Mouse (Mus musculus): ENCODE data around the gene Nol9. TPM values are rescaled to one million over a fixed set of nuclear protein-coding genes. Genes with fewer than 3 reads are reported as not detected.
A peak's percentile ranks its signal among the peaks of the same experiment; 100 is the strongest.

Gene Nol9
- 16.7 and 18.2 TPM in 2 replicates for polyA plus RNA-seq (2012; rRNA removed)

- under 1% methylated on average over 86 of the region's 86 CpGs for WGBS
- Histone ChIP-seq H3K4me3 (replicated peaks; ENCODE audit: extremely low read depth, low read depth, low read length) (peak within 1 kb of the TSS; percentile 83), H3K4me1 (ENCODE audit: control insufficient read depth, insufficient read depth, low read length) (peaks cover 7% of the 10 kb centered on the region)
- TF ChIP-seq CTCF (IDR thresholded peaks at IDR 0.05; ENCODE audit: insufficient read depth, low read length): peak; percentile 59
- peak; percentile 74; the same call in 1 of the 2 replicates for TF ChIP-seq POLR2A (IDR thresholded peaks at IDR 0.05; ENCODE audit: borderline replicate concordance, extremely low read depth, low read depth, low read length)
- DNase-seq: peak; percentile 94
Measured at GRCm38 (mm10) chr4:152038985-152039830, at the start of gene Nol9. Nol9 (plus strand) TSS chr4:152039321.

GRCm38 (mm10) chr4:151992091-151992490, 47.0 kb upstream of the Nol9 start:
- TF ChIP-seq POLR2A (IDR thresholded peaks at IDR 0.05; ENCODE audit: borderline replicate concordance, extremely low read depth, low read depth, low read length) (no peak), CTCF (IDR thresholded peaks at IDR 0.05; ENCODE audit: insufficient read depth, low read length) (no peak)
- WGBS: 88% methylated on average over 9 of the region's 9 CpGs
- no peak overlapping the region for H3K4me3 ChIP-seq (replicated peaks; ENCODE audit: extremely low read depth, low read depth, low read length)
- DNase-seq: no peak
- peaks cover 12% of the 10 kb centered on the region for H3K4me1 ChIP-seq (ENCODE audit: control insufficient read depth, insufficient read depth, low read length)

- Histone ChIP-seq H3K4me1 (ENCODE audit: control insufficient read depth, insufficient read depth, low read length) (peaks cover 12% of the 10 kb centered on the region), H3K4me3 (replicated peaks; ENCODE audit: extremely low read depth, low read depth, low read length) (no peak overlapping the region)
- WGBS: 51% methylated on average over 6 of the region's 6 CpGs
- DNase-seq: no peak
- no peak for TF ChIP-seq CTCF (IDR thresholded peaks at IDR 0.05; ENCODE audit: insufficient read depth, low read length)
- TF ChIP-seq POLR2A (IDR thresholded peaks at IDR 0.05; ENCODE audit: borderline replicate concordance, extremely low read depth, low read depth, low read length): no peak
Measured at GRCm38 (mm10) chr4:151993035-151993434, 46.1 kb upstream of the Nol9 start.

DNA sequence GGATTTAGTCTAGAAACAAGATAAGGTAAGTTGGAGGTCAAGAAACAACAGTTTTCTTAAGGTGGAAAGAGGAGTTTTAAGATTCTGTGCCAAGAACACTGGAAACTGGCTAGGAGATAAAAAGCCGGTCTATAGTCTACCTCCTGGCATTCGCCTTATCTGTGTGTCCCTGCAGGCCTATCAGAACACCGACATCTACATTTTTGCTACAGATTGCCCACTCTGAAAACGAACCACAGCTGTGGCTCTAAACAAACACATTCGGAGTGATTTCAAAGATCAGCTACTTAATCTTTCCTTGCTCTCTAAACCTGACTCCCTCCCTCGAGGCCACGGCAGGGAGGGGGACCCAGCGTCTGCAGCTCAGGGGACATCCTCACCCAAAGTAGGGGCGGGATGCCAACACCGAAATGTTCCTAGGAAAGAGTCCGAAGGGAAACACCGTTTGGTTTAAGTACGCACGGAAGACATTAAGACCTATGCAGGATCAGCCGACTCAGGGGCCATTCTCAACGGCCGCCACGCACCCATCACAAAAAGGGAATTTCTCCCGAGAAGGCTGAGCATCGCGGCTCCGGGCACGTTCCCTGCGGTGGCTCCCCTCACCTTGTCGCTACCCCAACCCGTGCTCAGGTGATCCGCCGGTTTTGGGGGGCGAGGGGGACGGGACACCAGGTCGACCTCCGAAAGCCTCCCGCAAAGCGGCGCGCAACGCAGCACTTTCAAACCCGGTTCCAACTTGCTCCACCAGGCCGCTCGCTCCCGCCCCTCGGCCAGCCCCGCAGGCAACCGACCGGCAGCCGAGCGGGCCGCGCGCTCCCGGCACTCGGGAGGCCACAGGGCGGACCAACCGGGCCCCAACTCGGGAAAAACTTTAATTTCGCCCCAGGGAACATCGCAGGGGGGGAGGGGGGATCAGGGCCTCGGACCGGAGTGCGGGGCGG, 44.6 kb upstream of the Nol9 start:
- peak; percentile 47 for DNase-seq
- 5% methylated on average over 59 of the region's 61 CpGs for WGBS
- Histone ChIP-seq H3K4me3 (replicated peaks; ENCODE audit: extremely low read depth, low read depth, low read length) (peak overlapping the region; percentile 100), H3K4me1 (ENCODE audit: control insufficient read depth, insufficient read depth, low read length) (peaks cover 13% of the 10 kb centered on the region)
- no peak for TF ChIP-seq CTCF (IDR thresholded peaks at IDR 0.05; ENCODE audit: insufficient read depth, low read length)

DNA sequence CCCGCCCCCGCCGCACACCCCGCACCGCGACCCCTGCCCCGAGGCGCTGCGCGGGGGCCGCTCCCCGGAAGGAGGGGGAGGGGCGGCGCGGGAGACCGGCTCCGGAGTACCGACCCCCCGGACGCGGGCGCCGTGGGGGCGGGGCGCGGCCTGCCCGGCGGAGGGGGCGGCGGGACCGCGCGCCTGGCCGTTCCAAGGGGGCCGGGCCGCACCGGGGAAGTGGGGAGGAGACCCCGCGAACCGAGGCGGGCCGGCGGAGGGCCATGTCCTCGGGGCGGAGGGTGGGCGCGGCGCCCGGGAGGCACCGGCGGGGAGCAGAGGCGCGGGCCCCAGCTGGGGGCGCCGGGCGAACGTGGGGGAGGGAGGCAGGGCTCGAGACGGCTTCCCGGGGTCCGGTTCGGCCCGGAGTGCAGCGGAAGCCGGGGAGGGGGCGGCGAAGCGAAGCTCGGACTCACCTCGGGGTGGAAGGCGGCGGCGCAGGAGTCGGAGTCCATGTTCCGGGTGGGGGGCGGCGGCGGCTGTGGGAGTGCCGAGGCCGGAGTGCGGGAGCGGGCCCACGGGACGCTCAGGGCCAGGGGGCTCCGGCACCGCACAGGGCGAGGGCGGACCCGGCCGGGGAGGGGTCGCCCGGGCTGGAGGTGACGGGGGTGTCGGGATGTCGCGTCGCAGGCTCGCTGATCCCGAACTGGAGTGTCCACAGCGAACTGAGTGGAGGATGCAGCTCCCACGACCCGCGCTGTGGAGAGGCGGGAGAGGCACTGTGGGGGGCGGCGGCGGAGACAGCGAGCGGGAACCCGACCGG, 43.5 kb upstream of the Nol9 start:
- Histone ChIP-seq H3K4me3 (replicated peaks; ENCODE audit: extremely low read depth, low read depth, low read length) (peak overlapping the region; percentile 100), H3K4me1 (ENCODE audit: control insufficient read depth, insufficient read depth, low read length) (peaks cover 15% of the 10 kb centered on the region)
- under 1% methylated on average over 78 of the region's 111 CpGs for WGBS
- no peak for TF ChIP-seq CTCF (IDR thresholded peaks at IDR 0.05; ENCODE audit: insufficient read depth, low read length)
- TF ChIP-seq POLR2A (IDR thresholded peaks at IDR 0.05; ENCODE audit: borderline replicate concordance, extremely low read depth, low read depth, low read length): peak; percentile 25; the same call in 1 of the 2 replicates
- no peak for DNase-seq

GRCm38 (mm10) chr4:151996173-151996950, 42.8 kb upstream of the Nol9 start, which contains the start of gene Phf13:
Phf13 (minus strand) TSS chr4:151996258.
- DNase-seq: peak; percentile 98
- Histone ChIP-seq H3K4me1 (ENCODE audit: control insufficient read depth, insufficient read depth, low read length) (peaks cover 15% of the 10 kb centered on the region), H3K4me3 (replicated peaks; ENCODE audit: extremely low read depth, low read depth, low read length) (peak within 1 kb of the TSS; percentile 100)
- WGBS: under 1% methylated on average over 93 of the region's 94 CpGs
- peak; percentile 75 for TF ChIP-seq POLR2A (IDR thresholded peaks at IDR 0.05; ENCODE audit: borderline replicate concordance, extremely low read depth, low read depth, low read length)
- no peak for TF ChIP-seq CTCF (IDR thresholded peaks at IDR 0.05; ENCODE audit: insufficient read depth, low read length)

DNA sequence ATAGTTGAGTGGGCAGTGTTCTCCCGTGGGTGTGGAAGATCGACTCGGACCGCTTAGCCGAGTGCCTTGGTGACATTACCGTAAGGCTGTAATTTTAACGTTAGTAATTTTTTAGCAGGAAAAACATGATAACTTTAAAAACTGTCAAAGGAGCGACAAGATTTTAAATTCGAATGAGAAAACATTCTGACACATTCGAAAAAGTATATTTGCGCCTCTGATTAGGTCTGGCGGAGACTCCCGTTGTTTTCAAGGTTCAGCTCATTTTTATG, 42.2 kb upstream of the Nol9 start:
- no peak for DNase-seq
- Histone ChIP-seq H3K4me1 (ENCODE audit: control insufficient read depth, insufficient read depth, low read length) (peaks cover 15% of the 10 kb centered on the region), H3K4me3 (replicated peaks; ENCODE audit: extremely low read depth, low read depth, low read length) (peak overlapping the region; percentile 83)
- WGBS: 1% methylated on average over 13 of the region's 13 CpGs
- no peak for TF ChIP-seq CTCF (IDR thresholded peaks at IDR 0.05; ENCODE audit: insufficient read depth, low read length)
- TF ChIP-seq POLR2A (IDR thresholded peaks at IDR 0.05; ENCODE audit: borderline replicate concordance, extremely low read depth, low read depth, low read length): no peak

GRCm38 (mm10) chr4:151997701-151998100, 41.4 kb upstream of the Nol9 start:
- TF ChIP-seq CTCF (IDR thresholded peaks at IDR 0.05; ENCODE audit: insufficient read depth, low read length): no peak
- TF ChIP-seq POLR2A (IDR thresholded peaks at IDR 0.05; ENCODE audit: borderline replicate concordance, extremely low read depth, low read depth, low read length): no peak
- WGBS: 63% methylated on average over 3 of the region's 3 CpGs
- no peak overlapping the region for H3K4me3 ChIP-seq (replicated peaks; ENCODE audit: extremely low read depth, low read depth, low read length)

More at GRCm38 (mm10) chr4:151997701-151998100, 41.4 kb upstream of the Nol9 start:
- no peak for DNase-seq
- H3K4me1 ChIP-seq (ENCODE audit: control insufficient read depth, insufficient read depth, low read length): peaks cover 15% of the 10 kb centered on the region
